Mouse (Mus musculus): ENCODE data around the gene Miga2. TPM values are rescaled to one million over a fixed set of nuclear protein-coding genes. Genes with fewer than 3 reads are reported as not detected.
"Not testable (repeated sequence)": the region's sequence is repeated elsewhere in the genome, so short reads cannot be mapped to it uniquely, and the experiment has no call there.

Miga2 gene
- polyA plus RNA-seq, 1 experiment from 2014 or later: 26.3 TPM

- Histone ChIP-seq H3K4me3 (ENCODE audit: low read depth, low read length) (peak within 1 kb of the TSS; percentile 88), H3K4me2 (ENCODE audit: low read depth, low read length, severe bottlenecking) (peak within 1 kb of the TSS; percentile 94), H3K27ac (ENCODE audit: low read depth, low read length) (peak within 1 kb of the TSS; percentile 97), H3K4me1 (replicated peaks; ENCODE audit: control insufficient read depth, insufficient read depth, low read length) (peaks cover 16% of the 10 kb centered on the region), H3K27me3 (ENCODE audit: control insufficient read depth, insufficient read depth, low read length) (no peaks in the 10 kb centered on the region), H3K9ac (ENCODE audit: low read length) (peak within 1 kb of the TSS; percentile 96), H3K9me3 (ENCODE audit: control insufficient read depth, low read length) (no peaks in the 10 kb centered on the region), H3K36me3 (ENCODE audit: control insufficient read depth, insufficient read depth, low read length) (no peaks in the 10 kb centered on the region)
- under 1% methylated on average over 52 of the region's 67 CpGs for WGBS
- peak; percentile 92 for ATAC-seq (replicated peaks; ENCODE audit: low FRiP score)
- peak; percentile 97 for DNase-seq (ENCODE audit: low spot score)
Measured at GRCm38 (mm10) chr2:30415936-30416648, 52.1 kb downstream of the Miga2 start, which contains the start of gene Ptpa. Gene Ptpa (plus strand): TSS chr2:30416039.

DNA sequence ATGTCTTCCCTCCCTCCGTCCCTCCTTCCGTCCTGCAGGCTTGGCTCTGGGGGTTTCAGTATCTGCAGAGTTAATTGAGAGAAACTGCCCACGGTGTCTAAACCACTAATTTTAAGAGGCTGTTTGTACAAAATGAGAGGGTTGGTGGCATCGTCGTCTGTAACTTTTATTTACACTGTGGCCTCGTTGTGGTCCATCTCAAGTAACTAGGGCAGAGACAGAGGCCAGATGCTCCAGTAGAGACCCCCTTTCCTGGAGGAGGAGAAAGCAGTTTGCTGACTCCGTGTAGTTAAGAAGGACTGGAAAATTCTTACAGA, 52.6 kb downstream of the Miga2 start:
- H3K4me1 ChIP-seq (replicated peaks; ENCODE audit: control insufficient read depth, insufficient read depth, low read length): peaks cover 16% of the 10 kb centered on the region

GRCm38 (mm10) chr2:30417154-30417553, 53.1 kb downstream of the Miga2 start:
- H3K9me3 ChIP-seq (ENCODE audit: control insufficient read depth, low read length); H3K27me3 ChIP-seq (ENCODE audit: control insufficient read depth, insufficient read depth, low read length); H3K36me3 ChIP-seq (ENCODE audit: control insufficient read depth, insufficient read depth, low read length); H3K27ac ChIP-seq (ENCODE audit: low read depth, low read length); DNase-seq (ENCODE audit: low spot score); H3K9ac ChIP-seq (ENCODE audit: low read length); ATAC-seq (replicated peaks; ENCODE audit: low FRiP score): not testable (repeated sequence)
- H3K4me2 ChIP-seq (ENCODE audit: low read depth, low read length, severe bottlenecking): peak overlapping the region; percentile 94; the same call in 1 of the 2 replicates
- H3K4me1 ChIP-seq (replicated peaks; ENCODE audit: control insufficient read depth, insufficient read depth, low read length): peaks cover 16% of the 10 kb centered on the region
- peak overlapping the region; percentile 88; the same call in 1 of the 2 replicates for H3K4me3 ChIP-seq (ENCODE audit: low read depth, low read length)
- 79% methylated on average over 6 of the region's 6 CpGs for WGBS

More for the DNA sequence above, 52.6 kb downstream of the Miga2 start:
- 4% methylated on average over 7 of the region's 7 CpGs for WGBS
- H3K9ac ChIP-seq (ENCODE audit: low read length): peak overlapping the region; percentile 96
- H3K4me3 ChIP-seq (ENCODE audit: low read depth, low read length): peak overlapping the region; percentile 88
- no peaks in the 10 kb centered on the region; the same call in 1 of the 2 replicates for H3K36me3 ChIP-seq (ENCODE audit: control insufficient read depth, insufficient read depth, low read length)
- DNase-seq (ENCODE audit: low spot score): no peak
- peak overlapping the region; percentile 97 for H3K27ac ChIP-seq (ENCODE audit: low read depth, low read length)
- H3K9me3 ChIP-seq (ENCODE audit: control insufficient read depth, low read length): no peaks in the 10 kb centered on the region
- no peak for ATAC-seq (replicated peaks; ENCODE audit: low FRiP score)
- peak overlapping the region; percentile 94 for H3K4me2 ChIP-seq (ENCODE audit: low read depth, low read length, severe bottlenecking)
- H3K27me3 ChIP-seq (ENCODE audit: control insufficient read depth, insufficient read depth, low read length): no peaks in the 10 kb centered on the region

GRCm38 (mm10) chr2:30417595-30418165, 53.6 kb downstream of the Miga2 start:
- WGBS: 80% methylated on average over 5 of the region's 5 CpGs
- Histone ChIP-seq H3K4me1 (replicated peaks; ENCODE audit: control insufficient read depth, insufficient read depth, low read length) (peaks cover 16% of the 10 kb centered on the region), H3K4me3 (ENCODE audit: low read depth, low read length) (no peak overlapping the region), H3K4me2 (ENCODE audit: low read depth, low read length, severe bottlenecking) (no peak overlapping the region), H3K9me3 (ENCODE audit: control insufficient read depth, low read length) (no peaks in the 10 kb centered on the region), H3K27me3 (ENCODE audit: control insufficient read depth, insufficient read depth, low read length) (no peaks in the 10 kb centered on the region), H3K9ac (ENCODE audit: low read length) (no peak overlapping the region), H3K36me3 (ENCODE audit: control insufficient read depth, insufficient read depth, low read length) (no peaks in the 10 kb centered on the region; the same call in 1 of the 2 replicates), H3K27ac (ENCODE audit: low read depth, low read length) (no peak overlapping the region)
- DNase-seq (ENCODE audit: low spot score) (no peak), ATAC-seq (replicated peaks; ENCODE audit: low FRiP score) (no peak)

GRCm38 (mm10) chr2:30418259-30418658, 54.2 kb downstream of the Miga2 start:
- Histone ChIP-seq H3K4me2 (ENCODE audit: low read depth, low read length, severe bottlenecking) (no peak overlapping the region), H3K4me1 (replicated peaks; ENCODE audit: control insufficient read depth, insufficient read depth, low read length) (peaks cover 16% of the 10 kb centered on the region)

DNA sequence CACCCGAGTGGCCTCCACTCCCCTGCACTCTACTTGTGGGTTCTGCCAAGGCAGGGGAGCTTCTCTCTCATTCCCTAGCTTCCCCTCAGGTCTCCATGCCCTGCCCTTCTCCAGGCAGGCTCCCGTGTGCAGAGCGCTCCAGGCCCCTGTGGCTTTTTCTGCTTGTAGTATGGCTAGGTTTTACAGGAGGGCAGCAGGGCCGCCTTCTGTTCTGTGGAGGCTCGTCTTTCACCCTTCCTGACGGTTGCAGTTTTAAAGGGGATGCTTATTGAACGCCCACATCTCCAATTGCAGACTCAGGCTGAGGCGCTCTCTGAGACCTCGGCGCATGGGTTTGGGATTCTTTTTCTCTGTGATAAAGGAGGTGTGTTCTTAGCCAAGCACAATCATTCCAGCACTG, 55.1 kb downstream of the Miga2 start:
- Histone ChIP-seq H3K4me1 (replicated peaks; ENCODE audit: control insufficient read depth, insufficient read depth, low read length) (peaks cover 16% of the 10 kb centered on the region), H3K27me3 (ENCODE audit: control insufficient read depth, insufficient read depth, low read length) (no peaks in the 10 kb centered on the region), H3K36me3 (ENCODE audit: control insufficient read depth, insufficient read depth, low read length) (no peaks in the 10 kb centered on the region; the same call in 1 of the 2 replicates), H3K4me2 (ENCODE audit: low read depth, low read length, severe bottlenecking) (no peak overlapping the region), H3K9ac (ENCODE audit: low read length) (peak overlapping the region; percentile 37), H3K4me3 (ENCODE audit: low read depth, low read length) (no peak overlapping the region), H3K27ac (ENCODE audit: low read depth, low read length) (no peak overlapping the region), H3K9me3 (ENCODE audit: control insufficient read depth, low read length) (no peaks in the 10 kb centered on the region)
- WGBS: 33% methylated on average over 10 of the region's 10 CpGs
- no peak for ATAC-seq (replicated peaks; ENCODE audit: low FRiP score)
- DNase-seq (ENCODE audit: low spot score): no peak

More at GRCm38 (mm10) chr2:30418259-30418658, 54.2 kb downstream of the Miga2 start:
- H3K9me3 ChIP-seq (ENCODE audit: control insufficient read depth, low read length): no peaks in the 10 kb centered on the region
- DNase-seq (ENCODE audit: low spot score) (no peak), ATAC-seq (replicated peaks; ENCODE audit: low FRiP score) (no peak)
- H3K27me3 ChIP-seq (ENCODE audit: control insufficient read depth, insufficient read depth, low read length): no peaks in the 10 kb centered on the region
- peak overlapping the region; percentile 16; the same call in 1 of the 2 replicates for H3K9ac ChIP-seq (ENCODE audit: low read length)
- H3K36me3 ChIP-seq (ENCODE audit: control insufficient read depth, insufficient read depth, low read length): no peaks in the 10 kb centered on the region; the same call in 1 of the 2 replicates
- peak overlapping the region; percentile 25; the same call in 1 of the 2 replicates for H3K27ac ChIP-seq (ENCODE audit: low read depth, low read length)
- WGBS: 78% methylated on average over 6 of the region's 6 CpGs
- H3K4me3 ChIP-seq (ENCODE audit: low read depth, low read length): no peak overlapping the region

GRCm38 (mm10) chr2:30421432-30421831, 57.4 kb downstream of the Miga2 start:
- ATAC-seq (replicated peaks; ENCODE audit: low FRiP score): no peak
- Histone ChIP-seq H3K27ac (ENCODE audit: low read depth, low read length) (no peak overlapping the region), H3K9me3 (ENCODE audit: control insufficient read depth, low read length) (no peaks in the 10 kb centered on the region), H3K4me3 (ENCODE audit: low read depth, low read length) (no peak overlapping the region), H3K4me1 (replicated peaks; ENCODE audit: control insufficient read depth, insufficient read depth, low read length) (peaks cover 16% of the 10 kb centered on the region), H3K9ac (ENCODE audit: low read length) (no peak overlapping the region), H3K36me3 (ENCODE audit: control insufficient read depth, insufficient read depth, low read length) (no peaks in the 10 kb centered on the region; the same call in 1 of the 2 replicates), H3K27me3 (ENCODE audit: control insufficient read depth, insufficient read depth, low read length) (no peaks in the 10 kb centered on the region), H3K4me2 (ENCODE audit: low read depth, low read length, severe bottlenecking) (no peak overlapping the region)
- 89% methylated on average over 4 of the region's 4 CpGs for WGBS
- DNase-seq (ENCODE audit: low spot score): no peak

DNA sequence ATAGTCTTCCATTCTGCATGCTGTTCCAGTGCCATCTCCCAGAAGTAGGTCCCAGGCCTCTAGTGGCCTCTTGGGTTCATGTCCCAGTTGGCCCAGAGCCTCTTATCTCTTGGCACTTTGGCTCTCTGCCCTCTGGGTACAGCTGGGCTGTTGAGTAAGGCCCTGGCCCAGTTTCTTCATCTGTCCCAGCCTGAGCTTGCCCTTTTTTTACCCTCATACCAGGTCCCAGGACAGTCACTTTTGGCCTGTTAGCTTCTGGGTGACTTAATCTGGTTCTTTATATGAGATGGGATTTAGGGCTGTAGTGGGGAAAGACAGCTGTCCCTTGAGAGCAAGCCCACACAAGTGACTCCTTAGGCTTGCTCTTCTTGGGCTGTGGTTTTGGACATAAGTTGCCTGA, 65.1 kb downstream of the Miga2 start:
- H3K27me3 ChIP-seq (ENCODE audit: control insufficient read depth, insufficient read depth, low read length): no peaks in the 10 kb centered on the region
- DNase-seq (ENCODE audit: low spot score) (no peak), ATAC-seq (replicated peaks; ENCODE audit: low FRiP score) (no peak)
- no peak overlapping the region for H3K9ac ChIP-seq (ENCODE audit: low read length)
- H3K4me3 ChIP-seq (ENCODE audit: low read depth, low read length): no peak overlapping the region
- H3K27ac ChIP-seq (ENCODE audit: low read depth, low read length): no peak overlapping the region
- H3K4me1 ChIP-seq (replicated peaks; ENCODE audit: control insufficient read depth, insufficient read depth, low read length): no peaks in the 10 kb centered on the region
- H3K9me3 ChIP-seq (ENCODE audit: control insufficient read depth, low read length): no peaks in the 10 kb centered on the region
- H3K36me3 ChIP-seq (ENCODE audit: control insufficient read depth, insufficient read depth, low read length): peaks cover 8% of the 10 kb centered on the region; the same call in 1 of the 2 replicates
- H3K4me2 ChIP-seq (ENCODE audit: low read depth, low read length, severe bottlenecking): no peak overlapping the region

Data from forebrain, embryonic 11.5 days (tissue).